Mouse (Mus musculus): Measurements from ENCODE around the gene Zfp980.
"Not testable (repeated sequence)": the region's sequence is repeated elsewhere in the genome, so short reads cannot be mapped to it uniquely, and the experiment has no call there.

GRCm38 (mm10) chr4:145680217-145680616, 9.7 kb downstream of the Zfp980 start:
- TF ChIP-seq USF1 (IDR thresholded peaks at IDR 0.05; ENCODE audit: low read depth); MYOG (IDR thresholded peaks at IDR 0.05; ENCODE audit: control insufficient read depth in 1 of 3, insufficient read depth in 1 of 3, insufficient read length in 2 of 3, low read depth in 2 of 3); POLR2AphosphoS2 (IDR thresholded peaks at IDR 0.05; ENCODE audit: insufficient read length, low read depth); POLR2A (IDR thresholded peaks at IDR 0.05; ENCODE audit: insufficient read length, low read depth): not testable (repeated sequence)

Data from myocyte (in vitro differentiated cells).